Mouse (Mus musculus): ENCODE data around the gene Pygo1.
A peak's percentile ranks its signal among the peaks of the same experiment; 100 is the strongest.

Gene Pygo1

DNA sequence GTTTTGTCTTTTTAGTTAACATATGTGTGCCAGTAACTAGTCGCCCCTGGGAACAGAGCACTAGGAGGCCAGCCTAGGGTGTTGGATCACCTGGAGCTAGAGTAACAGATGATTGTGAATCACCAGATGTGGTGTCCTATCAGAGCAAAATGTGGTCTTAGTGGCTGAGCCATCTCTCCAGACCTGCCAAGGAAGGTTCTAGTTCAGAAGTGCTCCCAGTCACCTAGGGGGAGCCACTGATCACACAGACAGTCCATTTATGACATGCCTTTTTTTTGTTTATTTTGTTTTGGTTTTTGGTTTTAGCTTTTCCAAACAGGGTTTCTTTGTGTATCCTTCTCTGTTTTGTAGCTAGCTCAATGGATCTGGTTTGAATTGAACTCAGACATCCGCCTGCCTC is 14.1 kb upstream of the Pygo1 start:
- TF ChIP-seq GATA4 (IDR thresholded peaks at IDR 0.05; ENCODE audit: insufficient replicate concordance, low read length), result no peak

DNA sequence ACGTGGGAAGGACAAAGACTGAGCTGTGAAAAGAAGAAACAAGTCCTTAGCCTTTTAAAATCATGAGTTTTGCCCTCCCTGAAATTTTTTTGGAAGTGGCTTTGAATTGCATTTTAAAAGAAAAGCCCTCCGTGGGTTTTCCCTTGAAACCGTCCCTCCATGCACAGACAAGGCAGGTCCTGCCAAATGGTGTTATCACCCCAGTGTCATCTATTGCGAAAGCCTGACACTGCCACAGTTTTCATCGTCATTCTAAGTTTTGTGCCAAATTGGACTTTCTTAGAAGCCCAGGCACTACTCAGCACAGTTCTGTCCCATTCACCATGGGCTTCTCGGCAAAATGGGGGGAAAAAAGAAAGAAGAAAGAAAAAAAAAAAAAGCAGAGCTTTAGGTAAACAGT is 11.9 kb upstream of the Pygo1 start:
- 0 out of 2 replicates have a peak, but pooled peaks have one; percentile 15 for TF ChIP-seq GATA4 (IDR thresholded peaks at IDR 0.05; ENCODE audit: insufficient replicate concordance, low read length)

DNA sequence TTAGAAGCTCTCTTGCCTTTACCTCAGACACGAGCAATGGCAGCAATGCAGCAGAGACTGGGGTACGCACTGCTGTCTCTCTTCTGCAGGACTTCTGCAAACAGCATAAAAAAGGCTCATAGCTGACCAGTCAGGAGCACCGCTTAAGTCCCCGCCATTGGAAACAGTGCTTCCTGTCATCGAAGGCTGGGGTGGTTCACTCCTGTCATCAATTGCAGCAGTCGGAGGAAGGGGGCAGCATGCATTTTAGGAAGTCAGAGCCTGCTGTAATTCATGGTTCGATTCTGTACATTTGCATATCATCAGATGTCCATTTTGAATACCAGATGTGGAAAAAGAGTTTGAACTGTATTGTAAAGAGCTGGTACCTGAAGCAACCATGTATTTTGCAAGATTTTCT is 9.7 kb upstream of the Pygo1 start:
- TF ChIP-seq GATA4 (IDR thresholded peaks at IDR 0.05; ENCODE audit: insufficient replicate concordance, low read length), result no peak

DNA sequence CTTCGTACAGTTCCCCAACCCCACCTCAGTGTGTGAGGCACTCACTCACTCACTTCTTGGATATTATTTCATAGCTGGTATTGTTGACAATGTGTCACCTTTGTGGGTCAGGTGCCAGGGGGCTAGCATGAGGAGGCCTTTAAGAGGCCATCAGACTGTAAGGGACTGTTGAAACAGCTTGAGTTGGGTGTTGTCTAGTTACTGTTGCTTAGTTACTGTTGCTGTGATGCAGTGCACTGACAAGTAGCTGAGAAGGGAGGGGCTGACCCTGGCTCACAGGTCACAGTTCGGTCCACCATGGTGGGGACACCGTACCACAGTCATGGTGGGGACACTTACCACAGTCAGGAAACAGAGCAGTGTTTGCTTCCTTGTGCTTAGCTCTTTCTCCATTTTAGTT is 2.4 kb upstream of the Pygo1 start:
- no peak for TF ChIP-seq GATA4 (IDR thresholded peaks at IDR 0.05; ENCODE audit: insufficient replicate concordance, low read length)

DNA sequence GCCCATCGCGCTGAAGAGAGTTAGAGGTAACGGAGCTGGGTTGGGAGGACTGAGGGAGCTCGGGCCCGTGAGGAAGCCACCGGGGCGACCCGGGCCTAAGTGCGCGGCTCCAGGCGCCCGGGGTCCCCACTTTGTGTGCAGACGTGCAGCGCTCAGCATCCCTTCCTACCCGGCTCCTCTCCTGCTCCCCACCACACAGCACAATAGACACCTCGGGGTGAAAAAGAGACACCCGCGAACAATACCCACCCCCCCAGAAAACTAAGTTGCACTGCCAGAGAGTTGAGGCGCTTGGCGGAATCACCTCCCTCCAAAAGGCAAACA is 452 bp downstream of the Pygo1 start:
- TF ChIP-seq GATA4 (IDR thresholded peaks at IDR 0.05; ENCODE audit: insufficient replicate concordance, low read length), result no peak

DNA sequence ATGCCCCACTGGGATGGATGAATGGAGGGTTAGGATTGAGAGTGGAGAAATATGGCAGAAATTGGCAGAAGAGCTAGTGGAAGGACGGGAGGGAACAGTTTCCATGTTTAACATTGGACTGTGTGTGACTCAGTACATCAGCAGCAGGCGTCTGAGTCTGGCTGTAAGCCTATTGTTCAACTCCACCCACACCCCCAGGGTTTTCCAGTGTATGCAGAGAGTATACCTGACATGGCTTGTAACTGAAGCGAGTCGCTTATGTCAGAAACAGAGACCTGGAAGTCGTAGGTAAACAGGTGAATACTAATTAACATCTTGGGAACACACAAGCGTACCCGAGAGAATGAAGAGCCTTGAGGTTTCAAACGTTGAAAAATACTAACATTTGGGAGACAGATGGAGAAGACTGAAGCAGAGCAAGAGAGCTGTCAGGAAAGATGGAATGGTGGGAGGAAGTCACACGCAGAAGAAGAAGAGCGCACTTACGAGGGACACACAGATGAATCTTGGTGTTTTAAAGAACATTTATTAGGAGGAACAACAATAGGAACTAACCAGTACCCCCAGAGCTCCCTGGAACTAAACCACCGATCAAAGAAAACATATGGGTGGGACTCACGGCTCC is 5.8 kb downstream of the Pygo1 start:
- TF ChIP-seq GATA4 (IDR thresholded peaks at IDR 0.05; ENCODE audit: insufficient replicate concordance, low read length), result no peak

DNA sequence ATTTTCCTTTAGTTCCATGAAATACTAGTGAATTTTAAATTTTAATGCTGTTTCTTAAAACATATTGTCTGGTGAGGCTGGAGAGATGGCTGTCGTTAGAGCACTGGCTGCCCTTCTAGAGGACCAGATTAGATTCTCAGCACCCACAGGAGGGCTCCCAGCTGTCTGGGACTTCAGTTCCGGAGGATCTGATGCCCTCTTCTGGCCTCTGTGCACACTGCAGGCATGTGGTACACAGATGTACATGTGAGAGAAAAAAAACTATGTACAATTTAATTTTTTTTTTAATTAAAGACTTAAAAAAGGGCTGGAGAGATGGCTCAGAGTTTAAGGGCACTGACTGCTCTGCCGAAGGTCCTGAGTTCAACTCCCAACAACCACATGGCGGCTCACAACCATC is 9.9 kb downstream of the Pygo1 start:
- TF ChIP-seq GATA4 (IDR thresholded peaks at IDR 0.05; ENCODE audit: insufficient replicate concordance, low read length), result no peak

DNA sequence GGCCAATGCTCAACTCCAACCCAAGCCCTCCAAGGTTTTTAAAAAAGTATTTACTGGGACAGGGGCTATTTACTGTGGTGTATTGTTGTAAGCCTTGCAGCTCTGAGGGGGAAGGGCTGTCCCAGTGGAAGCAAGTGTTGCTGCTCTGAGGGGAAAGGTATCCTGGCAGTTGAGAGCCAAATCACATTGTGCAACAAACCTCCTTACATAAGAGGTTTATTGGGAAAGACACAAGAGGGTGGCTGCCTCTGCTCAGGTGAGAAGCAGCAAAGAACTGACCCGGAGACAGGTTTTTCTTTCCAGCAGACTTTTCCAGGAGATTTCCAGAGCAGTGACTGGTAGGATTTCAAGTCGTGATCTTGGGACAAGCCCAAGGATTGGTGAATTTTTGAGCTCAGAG is 10.9 kb downstream of the Pygo1 start:
- TF ChIP-seq GATA4 (IDR thresholded peaks at IDR 0.05; ENCODE audit: insufficient replicate concordance, low read length), result no peak

DNA sequence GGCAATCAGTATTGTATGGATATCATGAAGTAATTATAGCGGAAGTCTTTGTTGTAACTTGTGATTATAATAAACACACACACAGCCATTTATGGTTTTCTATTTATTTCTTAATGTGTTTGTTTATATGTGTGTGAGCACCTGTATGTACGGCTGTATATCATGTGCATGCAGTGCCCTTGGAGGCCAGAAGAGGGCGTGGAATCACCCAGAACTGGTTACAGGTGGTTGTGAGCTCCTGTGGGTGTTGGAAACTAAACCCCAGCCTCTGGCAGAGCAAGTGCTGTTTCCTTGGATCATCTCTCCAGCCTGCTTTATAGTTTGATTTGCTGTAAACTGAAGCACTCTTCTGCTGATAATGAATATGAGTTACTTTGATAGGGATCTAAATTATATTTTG is 18.0 kb downstream of the Pygo1 start:
- no peak for TF ChIP-seq GATA4 (IDR thresholded peaks at IDR 0.05; ENCODE audit: insufficient replicate concordance, low read length)

DNA sequence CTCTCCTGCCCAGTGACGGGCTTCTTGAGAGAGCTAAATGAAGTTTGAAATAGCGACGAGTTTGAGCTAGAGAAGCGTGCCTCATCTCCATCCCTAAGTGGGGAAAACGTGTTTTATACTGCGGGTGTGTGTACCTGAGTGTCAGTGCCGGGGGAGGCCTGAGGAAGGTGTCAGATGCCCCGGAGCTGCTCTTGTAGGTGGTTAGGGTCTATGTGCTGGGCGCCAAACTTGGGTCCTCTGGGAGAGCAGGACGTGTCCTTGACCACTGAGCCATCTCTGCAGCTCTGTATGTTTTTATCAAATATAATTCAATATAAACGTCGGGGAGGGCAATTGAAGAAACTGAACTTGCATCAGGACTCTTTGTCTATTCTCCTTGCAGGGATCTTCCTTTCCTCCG is 18.8 kb downstream of the Pygo1 start:
- TF ChIP-seq GATA4 (IDR thresholded peaks at IDR 0.05; ENCODE audit: insufficient replicate concordance, low read length), result no peak

DNA sequence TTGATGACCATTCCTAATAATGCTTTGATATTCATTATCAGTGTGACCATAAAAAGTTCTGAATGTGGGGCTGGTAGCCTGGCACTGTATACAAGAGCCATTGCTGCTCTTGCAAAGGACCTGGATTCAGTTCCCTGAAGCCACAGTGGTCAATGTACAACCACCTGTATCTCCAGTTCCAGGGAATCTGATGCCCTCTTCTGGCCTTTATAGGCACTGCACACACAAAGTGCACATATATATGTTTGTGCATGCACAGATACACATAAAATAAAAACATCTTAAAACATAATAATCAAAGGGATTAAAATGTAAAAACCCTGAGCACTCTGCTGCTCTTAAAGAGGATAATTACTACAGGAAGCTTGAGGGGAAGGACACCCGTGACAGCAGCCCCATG is 21.6 kb downstream of the Pygo1 start:
- TF ChIP-seq GATA4 (IDR thresholded peaks at IDR 0.05; ENCODE audit: insufficient replicate concordance, low read length), result no peak

DNA sequence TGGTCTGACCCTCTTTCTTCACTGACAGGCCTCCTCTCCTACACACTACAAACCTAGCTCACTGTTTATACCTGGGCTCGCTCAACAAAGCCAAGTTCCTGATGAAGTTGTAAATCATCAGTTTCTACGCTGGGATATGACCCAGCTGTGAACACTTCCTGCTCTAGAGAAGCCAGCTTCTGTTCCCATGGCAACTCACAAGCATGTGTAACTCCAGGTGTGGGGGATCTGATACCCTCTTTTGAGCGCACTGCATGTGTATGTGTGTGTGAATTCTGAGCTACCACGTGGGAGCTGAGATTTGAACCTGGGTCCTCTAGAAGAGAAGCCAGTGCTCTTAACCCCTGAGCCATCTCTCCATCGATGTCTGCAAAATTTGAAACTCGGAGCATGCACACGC is 24.1 kb downstream of the Pygo1 start:
- no peak for TF ChIP-seq GATA4 (IDR thresholded peaks at IDR 0.05; ENCODE audit: insufficient replicate concordance, low read length)

DNA sequence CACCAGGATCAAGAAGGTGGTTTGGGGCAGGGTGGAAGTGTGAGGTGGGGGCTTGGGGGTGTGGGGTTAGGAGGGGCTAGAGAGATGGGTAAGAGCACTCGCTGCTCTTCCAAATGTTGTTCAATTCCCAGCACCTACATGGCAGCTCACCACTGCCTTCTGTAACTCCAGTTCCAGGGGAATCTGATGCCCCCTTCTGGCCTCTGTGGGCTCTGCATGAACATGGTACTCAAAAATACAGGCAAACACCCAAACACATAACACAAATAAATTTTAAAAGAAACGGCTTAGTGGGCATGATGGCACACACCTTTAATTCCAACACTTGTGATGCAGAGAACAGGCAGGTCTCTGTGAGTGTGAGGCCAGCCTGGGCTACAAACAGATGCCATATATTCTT is 29.3 kb downstream of the Pygo1 start:
- TF ChIP-seq GATA4 (IDR thresholded peaks at IDR 0.05; ENCODE audit: insufficient replicate concordance, low read length), result no peak

DNA sequence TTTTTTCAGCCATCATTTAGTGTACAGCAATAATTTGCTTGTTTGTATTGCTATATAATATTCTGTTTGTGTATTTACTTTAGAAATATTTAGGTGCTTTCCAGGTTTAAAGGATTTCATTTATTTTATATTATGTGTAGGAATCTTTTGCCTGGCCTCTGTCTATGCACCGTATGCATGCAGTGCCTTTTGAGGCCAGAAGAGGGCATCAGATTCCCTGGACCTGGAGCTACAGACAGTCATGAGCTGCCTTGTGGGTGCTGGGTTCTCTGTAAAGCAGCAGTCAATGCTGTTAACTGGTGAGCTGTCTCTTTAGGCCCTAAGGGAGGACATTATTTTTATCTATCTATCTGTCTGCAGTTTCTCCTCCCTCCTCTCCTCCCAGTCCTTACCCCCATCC is 30.1 kb downstream of the Pygo1 start:
- no peak for TF ChIP-seq GATA4 (IDR thresholded peaks at IDR 0.05; ENCODE audit: insufficient replicate concordance, low read length)

DNA sequence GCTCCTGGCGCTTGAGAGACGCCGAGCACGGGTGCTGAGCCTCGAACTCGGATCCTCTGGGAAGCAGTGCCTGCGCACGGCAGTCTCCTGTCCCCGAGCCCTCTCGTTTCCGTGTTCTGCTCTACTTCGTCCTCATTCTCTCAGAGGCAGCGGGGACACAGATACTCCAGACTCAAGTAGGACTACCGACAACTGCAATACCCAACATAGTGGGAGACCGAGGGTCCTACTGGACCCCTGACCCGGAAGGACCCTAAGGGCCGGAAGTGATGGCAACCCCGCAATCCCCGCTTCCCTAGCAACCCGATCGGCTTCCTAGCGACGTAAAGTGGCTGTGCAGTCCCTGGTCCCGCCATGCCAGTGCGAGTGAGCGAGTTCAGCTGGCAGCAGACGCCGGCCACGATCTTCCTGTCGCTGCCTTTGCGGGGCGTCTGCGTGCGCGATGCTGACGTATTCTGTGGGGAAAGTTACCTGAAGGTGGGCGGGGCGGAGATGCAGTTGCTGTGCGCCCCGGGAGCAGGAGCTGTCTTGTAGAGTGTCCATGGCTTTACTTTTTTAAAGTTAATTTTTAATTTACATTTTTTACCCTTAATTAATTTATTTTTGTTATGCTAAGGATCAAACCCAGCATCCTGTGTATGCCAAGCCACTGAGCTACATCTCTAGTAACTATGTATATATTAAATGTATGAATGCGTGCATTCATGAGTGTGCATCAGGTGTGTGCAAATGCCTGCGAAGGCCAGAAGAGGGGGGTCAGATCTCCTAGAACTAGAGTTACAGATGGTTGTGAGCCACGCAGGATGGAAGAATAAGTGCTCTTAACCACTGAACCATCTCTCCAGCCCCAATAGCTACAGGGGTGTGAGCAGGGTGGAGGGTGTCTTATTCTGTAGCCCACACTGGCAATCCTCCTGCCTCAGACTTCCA is 33.3 kb downstream of the Pygo1 start, which contains the start of the genes Dyx1c1 and Gm44503:
Gene Dyx1c1, plus strand, starts transcription at position 265 of the 930 bp plus-strand sequence.
Gene Gm44503, plus strand, starts transcription at position 332 of the 930 bp plus-strand sequence.
- no peak for TF ChIP-seq GATA4 (IDR thresholded peaks at IDR 0.05; ENCODE audit: insufficient replicate concordance, low read length)

DNA sequence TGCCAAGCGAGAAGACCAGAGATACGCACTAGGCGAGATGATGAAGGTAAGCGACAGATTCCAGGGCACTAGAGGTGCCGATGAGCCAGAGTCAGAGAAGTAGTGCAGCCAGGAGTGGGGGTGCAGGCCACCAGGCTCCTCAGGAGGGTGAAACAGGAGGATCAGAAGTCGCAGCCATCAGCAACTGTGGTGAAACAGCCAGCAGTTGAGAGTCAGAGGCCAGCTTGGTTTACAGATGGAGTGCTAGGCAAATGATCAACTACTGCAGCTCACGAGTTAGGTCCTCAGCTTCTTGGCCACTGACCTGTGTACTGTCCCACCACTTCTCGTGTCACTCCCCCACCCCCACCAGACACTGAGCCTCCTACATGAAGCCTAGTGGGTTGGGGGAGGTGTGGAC is 35.9 kb downstream of the Pygo1 start:
- TF ChIP-seq GATA4 (IDR thresholded peaks at IDR 0.05; ENCODE audit: insufficient replicate concordance, low read length), result no peak
